Mouse (Mus musculus): ENCODE results near the gene Banf2.

- TF ChIP-seq CTCF (conservative IDR thresholded peaks at IDR 0.05; ENCODE audit: low read length), result no peak
- TF ChIP-seq NANOG (IDR thresholded peaks at IDR 0.05; ENCODE audit: borderline replicate concordance, low read length), result no peak
Observed at GRCm38 (mm10) chr2:144009081-144009480, 23.8 kb upstream of the Banf2 start.
